Mouse (Mus musculus) c-Kit-positive CD71-positive TER-119-negative erythroid progenitor cells, embryonic 14.5 days (primary cell): ENCODE measurements around the gene Tuba1b.
A peak's percentile ranks its signal among the peaks of the same experiment; 100 is the strongest.
"Not testable (repeated sequence)": the region's sequence is repeated elsewhere in the genome, so short reads cannot be mapped to it uniquely, and the experiment has no call there.

Experiments used
- DNase-seq: peaks from one replicate; pipeline ENCODE4 v3.0.0-alpha.2; 2013; ENCODE audit warnings: low read depth

Gene Tuba1b

DNA sequence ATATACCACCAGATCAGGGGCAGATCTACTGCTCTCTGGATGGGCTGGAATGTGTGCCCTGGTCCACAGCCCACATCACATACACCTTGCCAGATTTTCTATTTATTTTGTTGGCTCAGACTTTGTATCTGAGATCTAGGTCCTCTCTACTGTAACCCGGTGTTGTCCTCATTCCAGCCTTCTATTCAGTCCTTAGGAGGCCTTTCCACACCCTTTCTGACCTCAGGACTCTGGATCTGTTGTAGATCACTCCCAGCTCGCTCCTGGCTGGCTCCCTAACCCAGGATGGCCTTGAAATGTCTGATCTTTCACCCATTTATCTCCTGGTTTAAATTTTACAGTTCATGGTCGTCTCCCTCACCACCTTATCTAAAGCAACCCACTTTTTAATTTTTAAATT lies 9.7 kb downstream of the Tuba1b start:
- DNase-seq, result no peak

- no peak for DNase-seq
Measured at GRCm38 (mm10) chr15:98923031-98923537, 11.3 kb downstream of the Tuba1b start.

- DNase-seq, result no peak
Measured at GRCm38 (mm10) chr15:98922581-98922980, 11.8 kb downstream of the Tuba1b start.

DNA sequence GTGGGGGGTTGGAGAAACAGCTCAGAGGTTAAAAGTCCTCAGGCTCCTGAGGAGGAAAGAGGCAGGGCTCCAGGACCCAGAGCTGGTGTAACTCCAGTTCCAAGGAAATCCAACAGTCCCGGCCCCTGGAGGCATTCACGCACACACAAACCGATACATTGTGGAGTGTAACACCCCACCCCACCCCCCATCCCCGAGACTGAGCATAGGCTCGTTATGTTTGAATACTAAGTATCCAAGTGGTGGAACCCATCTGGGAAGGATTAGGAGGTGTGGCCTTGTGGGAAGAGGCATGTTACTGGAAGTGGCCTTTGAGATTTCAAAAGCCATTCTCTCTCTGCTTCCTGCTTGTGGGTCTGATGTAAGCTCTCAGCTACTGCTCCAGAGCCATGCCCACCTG lies 12.9 kb downstream of the Tuba1b start:
- no peak for DNase-seq

- not testable (repeated sequence) for DNase-seq
Measured at GRCm38 (mm10) chr15:98918499-98918895, 15.9 kb downstream of the Tuba1b start.

DNA sequence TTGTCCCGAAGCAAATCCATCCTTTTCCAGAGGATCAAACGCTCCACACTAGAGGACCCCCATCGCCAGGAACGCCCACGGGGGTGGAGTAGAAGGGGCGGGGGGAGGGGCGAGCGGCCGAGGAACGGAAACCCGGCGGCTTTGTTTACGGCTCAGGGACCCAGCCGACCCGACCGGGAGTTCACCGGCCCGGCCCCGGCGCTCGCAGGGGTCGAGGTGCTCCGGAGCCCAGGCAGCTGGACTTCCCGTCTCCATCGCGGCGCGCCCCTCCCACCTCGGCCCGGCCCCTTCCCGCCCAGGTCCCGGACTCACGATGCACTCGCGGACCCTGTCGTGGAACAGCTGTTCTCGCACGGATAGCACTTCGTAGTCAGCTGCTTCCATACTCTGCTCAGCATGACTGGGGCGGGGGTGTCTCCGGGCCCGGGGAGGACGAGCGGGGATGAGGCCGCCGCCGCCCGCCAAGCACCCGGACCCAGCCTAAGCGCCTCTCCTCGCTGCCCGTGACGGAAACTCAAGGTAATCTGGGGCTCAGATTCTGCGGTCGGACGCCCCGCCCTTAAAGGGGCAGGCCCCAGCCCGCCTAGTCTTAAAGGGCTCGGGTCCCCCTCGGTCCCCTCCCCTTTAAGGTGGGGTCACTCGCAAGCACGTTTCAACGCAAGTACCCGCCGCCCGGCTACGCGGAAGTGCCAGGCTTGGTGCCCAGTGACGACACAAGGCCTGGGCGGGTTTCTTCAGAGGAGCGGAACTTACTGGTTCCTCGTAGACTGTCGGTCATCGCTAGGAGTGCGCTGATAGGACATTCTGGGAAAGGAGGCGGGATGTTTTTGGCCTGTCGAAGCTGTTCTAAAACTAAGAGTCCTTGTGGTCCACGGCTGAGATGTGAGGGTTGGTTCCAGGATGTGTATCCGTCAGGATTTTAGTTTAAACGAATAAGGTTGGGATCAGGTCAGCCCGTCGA lies 16.5 kb downstream of the Tuba1b start, which contains the start of gene Lmbr1l:
TSS of gene Lmbr1l (minus strand) at position 694 of the 961 bp plus-strand sequence.
- DNase-seq, result peak; percentile 98

DNA sequence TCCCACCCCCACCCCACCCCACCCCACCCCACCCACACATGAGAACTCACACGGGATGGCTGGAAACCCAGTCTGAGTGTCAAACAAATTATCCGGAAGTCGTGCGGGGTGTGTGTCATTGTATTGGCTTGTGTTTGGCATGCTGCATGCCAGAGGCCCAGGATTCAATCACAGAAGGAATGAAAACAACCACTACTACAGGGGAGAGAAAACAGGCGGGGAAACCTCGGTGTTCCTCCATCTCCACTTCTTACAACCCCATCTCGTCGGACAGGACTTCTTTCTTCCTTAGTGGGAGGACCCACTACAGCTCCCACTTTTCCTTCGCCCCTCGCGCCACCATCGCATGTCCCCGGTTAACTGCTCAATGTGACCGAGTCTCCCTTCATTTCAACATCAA lies 17.3 kb downstream of the Tuba1b start:
- no peak for DNase-seq

DNA sequence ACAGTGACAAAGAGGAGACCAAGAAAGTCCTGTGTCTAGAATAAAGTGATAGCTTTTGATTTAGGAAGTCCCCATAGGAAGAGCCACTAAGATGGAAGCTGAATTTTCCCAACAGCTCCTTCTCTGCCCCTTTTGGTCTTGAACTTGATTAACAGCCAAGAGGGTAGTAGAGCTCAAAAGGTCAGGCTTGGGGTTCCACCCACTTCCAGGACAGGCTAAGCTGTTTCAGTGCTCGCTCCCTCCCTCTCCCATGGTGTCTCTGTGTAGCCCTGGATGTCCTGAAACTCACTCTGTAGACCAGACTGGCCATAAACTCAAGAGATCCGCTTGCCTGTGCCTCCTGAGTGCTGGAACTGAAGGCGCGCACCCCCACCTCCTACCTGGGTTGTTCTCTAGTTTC lies 18.3 kb downstream of the Tuba1b start:
- DNase-seq, result no peak

GRCm38 (mm10) chr15:98914903-98915302 lies 19.5 kb downstream of the Tuba1b start:
- DNase-seq, result no peak

- DNase-seq, result no peak
Measured at GRCm38 (mm10) chr15:98904692-98905091, 29.7 kb downstream of the Tuba1b start.

GRCm38 (mm10) chr15:98902600-98902999 lies 31.8 kb downstream of the Tuba1b start:
- no peak for DNase-seq

DNA sequence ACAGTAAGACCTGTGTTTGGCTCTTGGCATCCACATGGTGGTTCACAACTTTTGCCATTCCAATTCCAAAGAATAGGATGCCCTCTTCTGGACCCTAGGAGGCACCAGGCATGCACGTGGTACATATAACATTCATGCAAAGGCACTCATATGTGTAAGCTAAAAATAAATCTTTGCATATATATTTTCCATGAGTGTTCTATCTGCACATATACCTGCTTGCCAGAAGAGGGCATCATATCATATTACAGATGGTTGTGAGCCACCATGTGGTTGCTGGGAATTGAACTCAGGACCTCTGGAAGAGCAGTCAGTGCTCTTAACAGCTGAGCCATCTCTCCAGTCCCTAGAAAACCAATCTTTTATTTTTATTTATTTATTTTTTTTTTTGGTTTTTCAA lies 32.8 kb downstream of the Tuba1b start:
- DNase-seq, result no peak

GRCm38 (mm10) chr15:98897928-98898800 lies 36.2 kb downstream of the Tuba1b start, which contains the start of gene Dhh:
Dhh (minus strand) TSS chr15:98898540.
- no peak for DNase-seq

GRCm38 (mm10) chr15:98897495-98897894 lies 36.9 kb downstream of the Tuba1b start:
- no peak for DNase-seq

DNA sequence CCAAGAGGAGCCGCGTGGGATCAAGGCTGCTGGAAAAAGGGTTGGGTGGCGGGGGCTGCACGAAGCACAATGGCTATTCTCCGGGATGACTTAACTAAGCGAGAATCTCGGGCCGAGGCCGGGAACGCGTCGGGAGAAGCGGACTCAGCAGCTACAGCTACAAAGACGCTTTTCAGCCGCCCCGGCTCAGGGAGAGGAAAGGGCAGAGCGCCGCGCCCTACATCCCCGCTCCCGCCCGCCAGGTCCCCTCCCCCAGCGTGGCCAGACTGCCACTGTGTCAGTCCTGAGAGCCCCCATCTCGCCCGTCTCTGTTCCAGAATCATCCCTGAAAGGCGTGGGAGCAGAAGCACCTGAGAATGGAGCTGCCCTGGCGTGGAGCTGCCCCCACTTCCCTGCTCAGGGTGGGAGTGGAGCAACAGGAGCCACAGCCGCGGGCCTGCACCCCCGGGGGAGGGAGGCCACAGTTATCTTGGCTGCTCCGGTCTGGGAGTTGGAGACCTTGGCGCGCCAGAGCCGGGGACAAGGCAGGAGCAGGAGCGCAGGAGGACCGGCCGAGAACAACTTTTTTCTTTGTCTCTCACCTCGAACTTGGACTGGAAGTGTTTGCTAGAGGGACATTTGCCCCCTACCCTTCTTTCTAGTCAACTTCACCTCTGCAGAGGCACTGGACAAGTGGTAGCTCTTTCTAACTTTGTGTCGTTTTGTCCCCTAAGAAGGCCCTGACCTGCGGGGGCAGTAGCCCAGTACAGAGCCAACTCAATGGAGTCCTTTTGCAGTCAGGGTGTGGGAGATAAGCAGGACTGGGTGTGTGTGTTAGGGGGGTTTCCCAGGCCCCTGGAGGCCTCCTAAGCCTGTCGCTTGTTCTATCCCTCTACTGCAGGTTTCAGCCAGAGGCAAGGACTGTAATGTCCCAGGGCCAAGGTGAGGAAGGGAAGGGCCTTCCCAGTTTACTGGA lies 38.5 kb downstream of the Tuba1b start:
- peak; percentile 54 for DNase-seq

DNA sequence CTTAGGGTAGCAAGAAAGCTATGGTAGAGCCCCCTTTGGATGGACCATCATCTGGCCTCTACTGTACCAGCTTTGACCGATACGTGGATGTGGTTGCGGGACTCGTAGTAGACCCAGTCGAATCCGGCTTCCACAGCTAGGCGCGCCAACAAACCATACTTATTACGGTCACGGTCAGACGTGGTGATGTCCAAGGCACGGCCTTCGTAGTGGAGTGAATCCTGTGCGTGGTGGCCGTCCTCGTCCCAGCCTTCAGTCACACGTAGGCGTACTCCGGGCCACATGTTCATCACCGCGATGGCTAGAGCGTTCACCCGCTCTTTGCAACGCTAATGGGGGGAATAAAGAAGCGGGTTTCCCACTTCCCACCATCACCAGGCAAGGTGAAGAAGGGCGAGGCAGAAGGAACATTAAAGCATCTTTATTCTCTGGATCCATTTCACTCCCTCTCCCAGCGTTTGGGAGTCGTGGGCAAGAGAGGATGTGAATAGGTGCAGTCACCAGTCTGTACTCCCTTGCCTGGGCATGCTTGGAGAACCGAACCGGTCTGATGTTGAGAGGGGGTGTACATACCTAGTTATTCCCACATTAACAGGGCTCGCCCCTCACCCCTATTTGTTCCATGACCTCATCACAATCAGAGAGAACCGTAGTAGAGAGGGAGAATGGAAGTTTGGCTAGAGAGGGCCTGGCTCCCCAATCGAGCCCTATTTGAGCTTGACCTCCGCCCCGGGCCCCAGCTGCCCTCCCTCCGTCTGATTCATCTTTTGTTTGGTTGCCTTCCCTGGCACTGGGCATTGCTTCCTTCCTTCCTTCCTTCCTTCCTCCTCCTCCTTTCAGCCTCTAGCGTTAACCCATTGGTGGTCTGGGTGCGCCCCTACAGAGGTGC lies 39.4 kb downstream of the Tuba1b start:
- no peak for DNase-seq

DNA sequence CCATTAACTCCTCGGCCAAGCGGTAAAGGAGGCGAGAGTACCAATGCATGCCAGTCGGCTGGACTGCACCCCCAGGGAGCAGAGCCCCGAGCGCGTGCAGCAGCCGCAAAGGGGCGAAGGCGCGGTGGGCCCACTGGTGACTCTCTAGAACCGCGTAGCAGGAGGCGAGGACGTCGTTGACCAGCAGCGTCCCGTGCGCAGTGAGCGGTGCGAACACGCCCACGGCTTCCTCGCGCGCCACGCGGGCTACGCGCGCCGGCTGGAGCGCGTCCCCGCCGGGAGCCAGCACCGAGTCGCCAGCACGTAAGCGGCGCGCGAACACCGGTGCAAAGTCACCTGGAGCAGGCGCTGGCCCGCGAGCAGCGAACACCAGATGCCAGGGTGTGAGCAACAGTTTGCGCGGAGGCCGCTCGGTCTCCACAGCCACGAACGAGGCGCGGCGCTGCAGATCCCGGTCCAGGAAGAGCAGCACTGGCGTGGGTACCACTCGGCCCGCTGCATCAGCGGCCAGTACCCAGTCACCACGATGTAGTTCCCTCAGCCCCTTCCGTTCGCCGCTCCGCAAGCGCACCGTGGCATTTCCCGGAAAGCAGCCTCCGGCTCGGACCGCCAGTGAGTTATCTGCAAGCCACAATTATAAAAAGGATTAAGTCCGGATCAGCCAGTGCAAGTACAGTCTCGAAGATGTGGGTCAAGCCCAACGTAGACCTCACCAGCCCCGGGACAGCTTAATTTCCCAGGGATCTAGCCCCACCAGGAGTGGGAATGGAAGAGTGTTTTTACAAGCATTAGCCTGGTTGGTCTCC lies 40.2 kb downstream of the Tuba1b start, which contains the start of gene Rhebl1:
TSS of gene Rhebl1 (minus strand) at position 601 of the 806 bp plus-strand sequence.
- no peak for DNase-seq

DNA sequence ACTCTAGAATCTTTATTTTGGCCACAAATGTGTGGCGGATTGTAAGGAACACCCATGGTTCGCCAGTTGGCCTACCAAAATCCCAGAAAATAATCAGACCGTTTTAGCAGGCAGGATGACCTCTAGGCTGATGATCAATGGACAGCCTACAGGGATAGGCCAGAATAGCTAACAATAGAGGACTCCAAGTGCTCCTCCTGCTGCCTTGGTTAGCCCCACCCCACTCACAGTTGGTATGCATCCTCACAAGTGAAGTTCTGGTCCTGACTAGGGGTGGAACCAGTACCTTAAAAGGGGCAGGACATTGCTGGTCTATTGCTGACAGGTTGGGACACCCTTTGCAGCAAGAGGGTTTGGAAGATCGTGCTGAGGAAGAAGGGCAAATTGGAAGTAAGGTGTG lies 41.3 kb downstream of the Tuba1b start:
- DNase-seq, result no peak

- no peak for DNase-seq
Measured at GRCm38 (mm10) chr15:98891907-98892606, 42.3 kb downstream of the Tuba1b start.
